Mouse (Mus musculus) limb, embryonic 12.5 days (tissue): Measurements from ENCODE around the gene Amacr. TPM values are rescaled to one million over a fixed set of nuclear protein-coding genes. Genes with fewer than 3 reads are reported as not detected.
"Not testable (repeated sequence)": the region's sequence is repeated elsewhere in the genome, so short reads cannot be mapped to it uniquely, and the experiment has no call there.

Experiments used
- ATAC-seq: fragments of 200-750 bp; cut with Nextera tagmentation; 2 replicates; pipeline ENCODE4 v1.8.0; 2017; ENCODE audit warnings: low read depth, moderate TSS enrichment; ENCODE audit not compliant: insufficient number of reproducible peaks, insufficient read depth, low FRiP score, low TSS enrichment
- H3K27ac ChIP-seq: fragments of 300-500 bp; sonication (generic); 2 replicates; pipeline ENCODE4 v1.5.1; 2016; ENCODE audit warnings: mild to moderate bottlenecking, moderate library complexity
- H3K27me3 ChIP-seq: fragments of 300-500 bp; sonication (generic); 2 replicates; pipeline ENCODE4 v1.6.1; 2016; ENCODE audit warnings: mild to moderate bottlenecking, moderate library complexity
- H3K36me3 ChIP-seq: fragments of 300-500 bp; sonication (generic); 2 replicates; pipeline ENCODE4 v1.6.1; 2016; ENCODE audit warnings: mild to moderate bottlenecking, moderate library complexity
- H3K4me1 ChIP-seq: fragments of 300-500 bp; sonication (generic); replicated peaks from 2 replicates; pipeline ENCODE4 v1.6.1; 2016
- H3K4me2 ChIP-seq: fragments of 300-500 bp; sonication (generic); 2 replicates; pipeline ENCODE4 v1.6.1; 2016; ENCODE audit warnings: mild to moderate bottlenecking, moderate library complexity
- H3K4me3 ChIP-seq: fragments of 300-500 bp; sonication (generic); replicated peaks from 2 replicates; pipeline ENCODE4 v1.5.1; 2016; ENCODE audit warnings: mild to moderate bottlenecking
- H3K9ac ChIP-seq: fragments of 300-500 bp; sonication (generic); replicated peaks from 2 replicates; pipeline ENCODE4 v1.6.1; 2016; ENCODE audit warnings: mild to moderate bottlenecking, moderate library complexity
- H3K9me3 ChIP-seq: fragments of 300-500 bp; sonication (generic); 2 replicates; pipeline ENCODE4 v1.6.1; 2016; ENCODE audit warnings: mild to moderate bottlenecking, moderate library complexity
- whole genome bisulfite sequencing: fragments of 180-500 bp; shearing (Covaris S2); methylation state at CpG from one replicate; pipeline ENCODE4 v1.1.7; 2016; 5-methylcytosine and 5-hydroxymethylcytosine counted together
- polyA plus RNA-seq: library from polyadenylated mRNA; unstranded; fragments of >200 nt; fragmentation: Nextera tagmentation; extraction: Ambion mirVana; gene quantifications from 2 replicates; pipeline ENCODE4 v1.2.1, GENCODE M21; 2016

Gene Amacr
- polyA plus RNA-seq, 1 experiment from 2014 or later, result 17.9 TPM

DNA sequence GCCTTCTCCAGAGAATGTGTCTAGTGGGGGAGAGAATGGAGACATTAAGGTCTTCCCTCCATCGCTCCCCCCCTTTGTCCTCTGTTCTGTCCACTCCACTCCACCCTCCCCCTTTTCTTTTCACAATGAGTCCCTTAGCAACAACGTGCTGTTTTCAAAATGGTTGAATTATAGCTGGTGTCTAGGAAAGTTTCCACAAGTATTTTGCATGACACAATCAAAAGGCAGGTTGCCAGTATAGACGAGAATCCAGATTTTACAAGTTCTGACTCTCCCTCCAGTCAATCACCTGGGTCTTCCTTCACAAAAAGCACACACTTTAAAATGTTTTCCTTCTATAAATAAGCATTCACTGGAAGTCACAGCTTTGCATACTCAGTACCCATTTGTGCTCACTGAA lies 24.9 kb upstream of the Amacr start:
- Histone ChIP-seq H3K4me3 (no peak overlapping the region), H3K36me3 (no peaks in the 10 kb centered on the region), H3K27ac (no peak overlapping the region), H3K27me3 (no peaks in the 10 kb centered on the region), H3K9ac (no peak overlapping the region), H3K9me3 (no peaks in the 10 kb centered on the region), H3K4me1 (0 out of 2 replicates have a peak, but pooled peaks cover 4% of the 10 kb centered on the region), H3K4me2 (no peak overlapping the region)
- ATAC-seq, result no peak
- WGBS, result 62% methylated on average over 3 of the region's 3 CpGs

DNA sequence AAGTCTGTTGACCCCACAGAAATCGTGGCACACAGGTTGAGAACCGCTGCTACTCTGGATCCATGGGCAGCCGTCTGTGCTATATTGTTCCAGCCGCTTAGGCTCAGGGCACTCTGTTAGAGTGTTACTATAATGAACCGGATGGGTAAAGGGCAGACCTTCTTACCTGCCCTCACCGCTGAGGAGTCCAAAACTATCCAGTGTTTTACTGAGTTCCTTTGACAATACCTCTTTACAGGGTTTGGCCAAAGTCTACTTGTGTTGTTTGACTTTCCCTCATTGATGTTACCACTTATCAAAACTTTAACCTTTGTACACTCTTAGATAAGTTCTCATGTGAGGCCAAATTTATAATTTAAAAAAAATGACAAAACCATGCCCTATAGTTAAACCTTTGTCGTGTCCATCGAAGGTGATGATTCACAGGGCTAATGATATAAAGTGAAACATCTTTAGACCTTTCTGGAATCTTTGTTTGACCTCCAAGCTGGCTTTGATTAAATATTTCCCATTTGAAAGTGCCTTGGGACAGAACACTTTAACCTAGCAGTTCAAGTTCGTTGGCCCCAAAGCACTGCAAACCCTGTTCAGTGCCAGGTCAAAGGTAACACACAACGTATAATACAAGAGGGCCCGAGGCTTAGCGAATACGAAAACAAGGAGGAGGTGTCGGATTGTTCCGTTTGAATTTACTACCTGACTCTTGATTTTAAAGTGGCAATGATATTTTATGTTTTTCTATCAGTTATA lies 22.1 kb upstream of the Amacr start:
- ATAC-seq, result no peak
- Histone ChIP-seq H3K27ac (no peak overlapping the region), H3K9ac (no peak overlapping the region), H3K9me3 (no peaks in the 10 kb centered on the region), H3K27me3 (no peaks in the 10 kb centered on the region), H3K36me3 (no peaks in the 10 kb centered on the region), H3K4me2 (no peak overlapping the region), H3K4me1 (no peaks in the 10 kb centered on the region), H3K4me3 (no peak overlapping the region)
- WGBS, result 83% methylated on average over 15 of the region's 15 CpGs

DNA sequence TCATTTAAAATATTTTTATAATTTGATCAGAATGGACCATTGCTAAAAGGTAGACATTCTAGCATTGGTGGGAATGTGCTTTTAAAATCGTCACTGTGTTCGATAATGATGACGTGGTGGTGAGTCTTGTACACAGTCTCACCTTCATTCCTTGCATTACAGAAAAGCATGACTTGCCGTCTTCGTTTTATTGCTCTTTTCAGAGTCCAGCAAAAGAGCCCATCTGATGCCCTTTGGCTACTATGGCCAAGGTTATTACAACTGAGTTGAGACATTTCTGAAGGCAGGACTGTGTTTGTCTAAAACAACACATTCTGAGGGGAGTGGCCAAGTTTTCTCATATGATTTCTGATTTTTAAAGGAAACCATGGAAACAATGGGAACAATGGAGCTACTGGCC lies 21.3 kb upstream of the Amacr start:
- Histone ChIP-seq H3K27ac (no peak overlapping the region), H3K9ac (no peak overlapping the region), H3K4me3 (no peak overlapping the region), H3K4me1 (no peaks in the 10 kb centered on the region), H3K36me3 (no peaks in the 10 kb centered on the region), H3K9me3 (no peaks in the 10 kb centered on the region), H3K4me2 (no peak overlapping the region), H3K27me3 (no peaks in the 10 kb centered on the region)
- ATAC-seq, result no peak
- 88% methylated on average over 5 of the region's 5 CpGs for WGBS

DNA sequence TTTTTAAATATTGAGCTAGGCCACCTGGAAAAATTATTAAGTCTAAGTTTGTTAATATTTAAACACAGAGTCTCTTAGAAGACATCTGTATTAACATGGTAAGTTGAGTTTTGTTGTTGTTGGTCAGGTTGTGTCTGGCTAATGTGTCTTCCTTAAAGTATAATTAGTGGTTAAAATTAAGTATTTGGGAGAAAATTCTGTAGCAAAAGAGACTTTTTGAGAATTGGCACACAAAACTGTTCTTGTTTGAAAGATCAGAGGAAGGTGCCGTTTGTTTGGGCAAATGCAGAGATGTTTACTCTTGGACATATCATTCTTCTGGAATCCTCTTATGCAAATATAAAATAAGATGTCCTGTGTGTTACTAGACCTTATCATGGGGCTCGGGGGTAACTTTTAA lies 19.0 kb upstream of the Amacr start:
- ATAC-seq, result no peak
- H3K4me1 ChIP-seq, result no peaks in the 10 kb centered on the region
- no peaks in the 10 kb centered on the region for H3K9me3 ChIP-seq
- H3K27ac ChIP-seq, result no peak overlapping the region
- H3K27me3 ChIP-seq, result no peaks in the 10 kb centered on the region
- H3K9ac ChIP-seq, result no peak overlapping the region
- whole genome bisulfite sequencing, result 83% methylated on average over 2 of the region's 2 CpGs
- no peak overlapping the region for H3K4me2 ChIP-seq
- H3K4me3 ChIP-seq, result no peak overlapping the region
- no peaks in the 10 kb centered on the region for H3K36me3 ChIP-seq

DNA sequence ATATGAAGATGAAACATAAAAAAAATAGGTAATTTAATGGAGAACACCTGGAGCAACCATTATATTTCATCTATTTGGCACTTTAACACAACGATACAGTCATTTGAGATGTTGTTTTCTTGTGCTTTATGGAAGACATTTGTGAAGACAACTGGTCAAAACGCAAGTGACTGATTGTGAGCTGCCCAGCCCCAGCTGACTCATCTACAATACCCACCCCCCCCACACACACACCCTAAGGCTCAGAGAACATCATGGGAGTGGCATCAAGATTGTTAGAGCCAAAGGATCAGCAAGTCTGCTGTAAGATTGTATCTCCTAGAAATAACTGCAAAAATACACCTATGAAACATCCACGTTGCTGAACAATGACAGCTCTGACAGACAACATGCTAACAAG lies 12.1 kb upstream of the Amacr start:
- Histone ChIP-seq H3K4me3 (no peak overlapping the region), H3K36me3 (no peaks in the 10 kb centered on the region), H3K4me2 (no peak overlapping the region), H3K27me3 (no peaks in the 10 kb centered on the region; the same call in 1 of the 2 replicates), H3K4me1 (no peaks in the 10 kb centered on the region), H3K9me3 (no peaks in the 10 kb centered on the region), H3K9ac (no peak overlapping the region), H3K27ac (no peak overlapping the region)
- 76% methylated on average over 3 of the region's 3 CpGs for WGBS
- ATAC-seq, result no peak

DNA sequence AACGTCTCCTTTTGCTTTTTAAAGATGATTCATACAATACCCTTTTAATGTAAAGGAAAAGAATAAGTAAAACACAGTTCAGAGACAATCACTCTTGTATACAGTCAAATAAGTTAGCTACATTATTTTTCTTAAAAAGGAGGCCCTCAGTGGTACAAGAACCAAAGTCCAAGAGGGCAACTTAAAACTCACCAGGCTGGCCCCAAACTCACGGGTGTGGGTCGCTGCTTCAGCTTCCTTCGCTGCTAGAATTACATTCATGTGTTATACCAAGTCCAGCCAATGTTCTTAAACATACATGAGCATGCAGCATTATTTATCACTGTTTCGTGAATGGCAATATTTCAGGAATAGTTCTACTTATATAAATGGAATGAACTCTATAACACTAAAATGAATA lies 10.8 kb upstream of the Amacr start:
- no peaks in the 10 kb centered on the region; the same call in 1 of the 2 replicates for H3K27me3 ChIP-seq
- H3K9ac ChIP-seq, result no peak overlapping the region
- H3K9me3 ChIP-seq, result no peaks in the 10 kb centered on the region
- H3K4me1 ChIP-seq, result no peaks in the 10 kb centered on the region
- H3K4me2 ChIP-seq, result no peak overlapping the region
- H3K27ac ChIP-seq, result no peak overlapping the region
- no peaks in the 10 kb centered on the region for H3K36me3 ChIP-seq
- no peak for ATAC-seq
- WGBS, result 86% methylated on average over 5 of the region's 5 CpGs
- H3K4me3 ChIP-seq, result no peak overlapping the region

DNA sequence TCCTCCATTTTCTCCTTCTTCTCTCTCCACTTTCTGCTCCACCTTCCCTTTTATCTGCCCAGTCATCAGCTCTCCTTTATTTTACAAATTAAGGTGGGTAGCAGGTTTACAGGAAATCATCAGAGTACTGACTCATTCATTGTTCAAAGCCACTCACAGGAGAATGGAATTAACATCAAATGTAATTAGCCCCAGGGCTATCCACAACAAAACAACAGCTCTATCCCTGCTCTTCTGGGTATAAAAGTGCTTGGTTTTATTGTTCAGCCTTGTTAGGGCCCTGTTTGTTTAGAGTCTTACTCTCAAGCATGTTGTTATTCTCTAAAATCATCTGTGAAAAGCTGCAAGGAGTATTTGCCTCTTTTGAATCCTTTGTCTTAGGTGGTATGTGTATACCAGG lies 4.4 kb upstream of the Amacr start:
- no peaks in the 10 kb centered on the region for H3K36me3 ChIP-seq
- no peaks in the 10 kb centered on the region for H3K9me3 ChIP-seq
- no peak overlapping the region for H3K9ac ChIP-seq
- no peak for ATAC-seq
- H3K4me3 ChIP-seq, result no peak overlapping the region
- no peaks in the 10 kb centered on the region for H3K27me3 ChIP-seq
- H3K4me1 ChIP-seq, result peaks cover under 1% of the 10 kb centered on the region; the same call in 1 of the 2 replicates
- H3K27ac ChIP-seq, result no peak overlapping the region
- H3K4me2 ChIP-seq, result no peak overlapping the region

DNA sequence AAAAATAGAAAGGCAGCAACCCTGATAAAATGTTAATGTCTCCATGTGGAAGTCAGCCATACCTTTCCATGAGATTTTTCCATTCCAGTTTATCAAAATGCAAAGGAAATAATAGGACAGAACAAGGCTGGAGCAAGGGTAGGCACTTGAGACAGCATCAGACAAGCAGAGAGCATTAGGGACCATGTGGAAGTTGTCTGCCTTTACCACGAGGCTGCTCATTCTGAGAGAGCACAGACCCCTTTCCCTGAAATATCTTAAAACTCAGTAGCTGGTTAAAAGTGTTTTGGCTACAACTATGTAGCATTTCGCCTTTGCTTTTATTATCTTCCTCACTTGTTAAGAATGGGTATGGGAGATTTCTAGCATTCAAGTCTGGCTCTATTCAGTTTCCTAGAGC lies 844 bp upstream of the Amacr start:
- peaks cover 12% of the 10 kb centered on the region; the same call in 1 of the 2 replicates for H3K36me3 ChIP-seq
- no peaks in the 10 kb centered on the region for H3K27me3 ChIP-seq
- 62% methylated on average over 2 of the region's 2 CpGs for WGBS
- H3K9me3 ChIP-seq, result no peaks in the 10 kb centered on the region
- peak overlapping the region; percentile 70 for H3K4me3 ChIP-seq
- H3K4me2 ChIP-seq, result peak overlapping the region; percentile 68
- H3K27ac ChIP-seq, result no peak overlapping the region
- ATAC-seq, result no peak
- peaks cover 6% of the 10 kb centered on the region for H3K4me1 ChIP-seq
- H3K9ac ChIP-seq, result no peak overlapping the region

DNA sequence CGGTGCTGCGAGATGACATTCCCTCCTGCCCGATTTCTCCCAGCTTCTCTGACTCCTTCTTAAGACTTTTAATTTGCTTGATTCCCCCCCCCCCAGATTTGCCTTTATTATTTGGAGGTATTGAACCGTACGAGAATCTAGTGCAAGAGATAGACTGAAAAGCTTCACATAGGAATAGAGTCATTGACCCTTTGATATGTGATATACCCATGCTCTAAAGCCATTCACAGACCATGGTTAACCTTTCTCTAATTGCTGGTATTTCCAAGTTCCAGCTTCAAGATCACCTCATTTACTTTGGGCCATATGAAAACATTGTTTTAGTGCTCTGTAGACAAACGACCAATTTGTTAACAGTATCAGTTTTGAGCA lies 494 bp downstream of the Amacr start:
- Histone ChIP-seq H3K4me3 (peak overlapping the region; percentile 70), H3K4me1 (peaks cover 6% of the 10 kb centered on the region), H3K27me3 (no peaks in the 10 kb centered on the region), H3K4me2 (peak overlapping the region; percentile 68), H3K27ac (peak overlapping the region; percentile 92), H3K36me3 (peaks cover 14% of the 10 kb centered on the region; the same call in 1 of the 2 replicates), H3K9me3 (no peaks in the 10 kb centered on the region), H3K9ac (peak overlapping the region; percentile 79)
- ATAC-seq, result peak; percentile 37; the same call in 1 of the 2 replicates
- WGBS, result 7% methylated on average over 6 of the region's 6 CpGs

DNA sequence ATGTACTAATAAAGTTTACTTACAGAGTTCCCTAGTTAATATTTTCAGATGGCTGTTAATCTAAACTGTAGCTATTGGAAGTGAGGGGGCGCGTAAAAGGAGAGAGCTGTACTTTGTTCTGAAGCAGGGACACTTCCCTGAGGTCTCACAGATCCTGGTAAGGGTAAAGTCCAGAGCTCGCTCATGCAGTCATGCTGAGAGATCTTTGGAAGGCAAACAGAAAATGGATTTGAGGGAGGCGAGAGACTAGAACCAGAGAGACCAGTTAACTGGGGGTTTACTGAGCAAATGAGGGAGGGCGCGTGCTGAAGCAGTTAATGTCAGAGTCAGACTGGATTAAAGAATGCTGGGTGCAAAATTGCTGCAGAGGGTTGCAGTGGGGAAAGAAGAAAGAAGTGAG lies 4.2 kb downstream of the Amacr start:
- Histone ChIP-seq H3K36me3 (peaks cover 33% of the 10 kb centered on the region; the same call in 1 of the 2 replicates), H3K27ac (no peak overlapping the region), H3K4me2 (no peak overlapping the region), H3K9me3 (no peaks in the 10 kb centered on the region), H3K9ac (no peak overlapping the region), H3K27me3 (no peaks in the 10 kb centered on the region), H3K4me3 (no peak overlapping the region), H3K4me1 (peaks cover 6% of the 10 kb centered on the region)
- ATAC-seq, result no peak
- WGBS, result 76% methylated on average over 6 of the region's 6 CpGs

DNA sequence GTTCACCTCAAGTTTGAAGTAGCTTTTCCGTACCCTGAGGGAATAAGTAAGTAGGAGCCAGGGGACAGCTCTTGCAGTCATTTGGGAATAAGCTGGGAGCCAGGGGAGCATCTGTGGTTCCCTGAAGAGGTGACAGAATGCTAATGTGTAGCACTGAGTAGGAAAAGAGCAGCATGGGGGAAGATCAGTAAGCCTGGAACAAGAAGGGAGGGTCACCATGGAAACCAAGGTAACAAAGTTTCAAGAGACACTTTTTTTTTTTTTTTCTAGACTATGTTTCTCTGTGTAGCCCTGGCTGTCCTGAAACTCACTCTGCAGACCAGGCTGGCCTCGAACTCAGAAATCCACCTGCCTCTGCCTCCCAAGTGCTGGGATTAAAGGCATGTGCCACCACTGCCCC lies 4.9 kb downstream of the Amacr start:
- H3K4me2 ChIP-seq, H3K9me3 ChIP-seq, H3K27ac ChIP-seq, ATAC-seq, H3K4me1 ChIP-seq, H3K4me3 ChIP-seq, H3K27me3 ChIP-seq, H3K9ac ChIP-seq: not testable (repeated sequence)
- H3K36me3 ChIP-seq, result peaks cover 33% of the 10 kb centered on the region; the same call in 1 of the 2 replicates
- 72% methylated on average over 2 of the region's 2 CpGs for WGBS

DNA sequence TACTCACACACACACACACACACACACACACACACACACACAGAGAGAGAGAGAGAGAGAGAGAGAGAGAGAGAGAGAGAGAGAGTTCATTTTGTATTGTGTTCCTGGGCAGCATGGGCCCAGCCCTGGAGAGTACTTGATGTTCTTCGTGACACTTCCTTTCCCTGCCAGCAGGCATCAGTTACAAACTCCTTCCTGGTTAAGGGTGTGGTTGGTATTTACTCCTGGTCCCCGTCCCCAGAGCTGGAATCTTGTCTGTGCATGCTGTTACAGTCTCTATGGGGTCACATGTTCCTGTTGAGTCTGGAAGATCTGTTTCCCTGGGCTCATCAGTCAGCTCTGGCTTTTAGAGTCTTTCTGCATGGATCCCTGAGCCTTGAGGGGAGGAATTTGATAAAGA lies 8.9 kb downstream of the Amacr start:
- WGBS, result 39% methylated on average over 2 of the region's 2 CpGs
- H3K27me3 ChIP-seq, result no peaks in the 10 kb centered on the region
- no peak overlapping the region for H3K9ac ChIP-seq
- H3K4me2 ChIP-seq, result no peak overlapping the region
- no peak for ATAC-seq
- H3K4me1 ChIP-seq, result no peaks in the 10 kb centered on the region
- no peaks in the 10 kb centered on the region for H3K9me3 ChIP-seq
- peaks cover 25% of the 10 kb centered on the region; the same call in 1 of the 2 replicates for H3K36me3 ChIP-seq
- H3K27ac ChIP-seq, result no peak overlapping the region
- H3K4me3 ChIP-seq, result no peak overlapping the region
